Mouse (Mus musculus): ENCODE results near the gene Gm21750.

DNA sequence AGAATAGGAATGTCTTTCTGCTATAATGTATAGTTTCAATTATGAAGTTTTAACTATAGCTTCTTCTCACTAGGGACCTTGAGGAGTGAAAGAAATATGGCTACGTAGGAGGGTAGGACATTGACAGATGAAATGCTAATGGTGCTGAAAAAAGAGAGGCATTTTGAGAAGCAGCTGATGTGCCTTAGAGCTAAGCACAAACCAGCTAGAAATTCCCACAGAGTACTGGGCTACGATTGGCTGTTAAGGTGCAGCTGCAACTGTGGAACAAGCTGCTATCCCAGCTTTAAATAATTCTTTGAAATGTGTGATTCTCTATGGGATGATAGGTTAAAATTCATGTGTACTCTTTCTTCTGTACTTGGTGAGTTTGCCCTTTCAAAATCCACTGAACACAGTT lies 9.1 kb downstream of the Gm21750 start:
- TF ChIP-seq CTCF (IDR thresholded peaks at IDR 0.05; ENCODE audit: low read depth, low read length) (no peak), POLR2A (IDR thresholded peaks at IDR 0.05; ENCODE audit: borderline replicate concordance, low read depth, low read length) (no peak)
